Mouse (Mus musculus) inflammation-experienced regulatory T-cells, adult 6 months (primary cell): ENCODE measurements around the gene Shbg. TPM values are rescaled to one million over a fixed set of nuclear protein-coding genes. Genes with fewer than 3 reads are reported as not detected.

ENCODE experiments used
- ATAC-seq: one replicate; pipeline ENCODE4 v1.8.0; 2017
- polyA plus RNA-seq, 3 experiments: library from polyadenylated mRNA; unstranded; fragments of 100-300 nt; shearing (Covaris generic); gene quantifications; one replicate each; pipeline ENCODE4 v1.2.1; 2017

The Shbg gene
- under 1 TPM in 1 of 3 experiments, not detected in 2; 0.40 TPM for polyA plus RNA-seq

DNA sequence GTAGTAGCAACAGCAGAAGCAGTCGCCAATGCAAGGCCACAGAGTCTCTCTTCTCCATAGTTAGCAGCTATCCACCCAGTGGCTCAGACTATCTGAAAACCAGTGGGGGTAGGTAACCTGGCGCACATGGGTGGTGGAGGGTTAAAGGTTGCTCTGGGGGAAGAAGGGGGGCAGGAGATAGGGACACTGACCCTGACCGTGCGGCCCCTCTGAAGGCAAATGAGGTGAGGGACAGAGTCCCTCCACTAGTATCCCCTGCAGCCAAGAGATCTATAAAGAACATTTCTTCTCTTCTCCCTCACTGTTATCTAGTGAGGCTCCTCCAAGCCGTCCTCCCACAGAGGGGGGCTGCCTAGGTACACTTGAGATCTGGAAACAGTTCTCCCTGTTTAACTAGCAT lies at the start of gene Shbg:
Shbg (minus strand) TSS at position 101 of the 400 bp plus-strand sequence.
- no peak for ATAC-seq

DNA sequence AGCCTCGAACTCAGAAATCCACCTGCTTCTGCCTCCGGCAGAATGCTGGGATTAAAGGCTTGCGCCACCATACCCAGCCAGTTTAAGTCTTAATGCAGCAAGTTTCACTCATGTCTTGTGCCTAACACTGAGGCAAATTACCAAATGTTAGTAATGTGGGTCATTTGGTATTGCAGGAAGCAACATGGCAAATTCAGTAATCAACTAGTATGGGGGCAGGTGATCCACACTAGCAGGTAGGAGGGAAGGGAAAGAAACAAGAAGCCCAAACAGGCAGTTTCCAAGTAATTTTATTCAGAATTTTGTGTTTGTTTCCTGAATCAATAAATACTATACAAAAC lies 48.9 kb upstream of the Shbg start:
- ATAC-seq: no peak

DNA sequence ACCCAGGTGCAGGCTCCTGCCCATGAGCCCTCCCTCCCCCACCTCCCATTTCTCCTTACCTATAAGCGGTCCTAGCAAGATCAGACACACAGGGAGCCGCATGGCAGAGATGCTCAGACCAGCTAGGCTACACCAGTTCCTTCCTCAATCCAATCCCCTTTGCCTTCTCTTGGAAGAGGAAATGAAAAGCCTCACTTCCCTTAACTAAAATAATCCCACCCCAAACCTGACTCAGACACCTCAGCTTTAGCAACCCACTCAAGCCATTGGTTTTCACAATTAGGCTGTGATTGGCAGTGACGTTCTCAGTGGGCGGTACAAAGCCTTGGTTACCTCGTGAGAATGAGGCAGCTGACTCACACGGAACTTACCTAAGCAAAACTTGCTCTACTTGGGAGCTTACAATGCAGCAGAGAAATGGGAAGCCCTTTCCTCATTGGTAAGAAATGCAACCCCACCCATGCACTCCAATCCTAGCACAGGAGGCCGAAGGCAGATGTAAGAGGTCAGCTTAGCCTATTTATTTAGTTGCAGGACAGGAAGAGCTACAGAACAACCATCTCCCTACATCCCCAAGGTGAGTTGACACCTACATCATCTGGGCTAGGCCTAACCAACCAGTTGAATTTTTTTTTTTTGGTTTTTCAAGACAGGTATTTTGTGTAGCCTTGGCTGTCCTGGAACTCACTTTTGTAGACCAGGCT lies 48.4 kb upstream of the Shbg start, which contains the start of gene Cd68:
Cd68 (minus strand) TSS at position 193 of the 704 bp plus-strand sequence.
- ATAC-seq: no peak

DNA sequence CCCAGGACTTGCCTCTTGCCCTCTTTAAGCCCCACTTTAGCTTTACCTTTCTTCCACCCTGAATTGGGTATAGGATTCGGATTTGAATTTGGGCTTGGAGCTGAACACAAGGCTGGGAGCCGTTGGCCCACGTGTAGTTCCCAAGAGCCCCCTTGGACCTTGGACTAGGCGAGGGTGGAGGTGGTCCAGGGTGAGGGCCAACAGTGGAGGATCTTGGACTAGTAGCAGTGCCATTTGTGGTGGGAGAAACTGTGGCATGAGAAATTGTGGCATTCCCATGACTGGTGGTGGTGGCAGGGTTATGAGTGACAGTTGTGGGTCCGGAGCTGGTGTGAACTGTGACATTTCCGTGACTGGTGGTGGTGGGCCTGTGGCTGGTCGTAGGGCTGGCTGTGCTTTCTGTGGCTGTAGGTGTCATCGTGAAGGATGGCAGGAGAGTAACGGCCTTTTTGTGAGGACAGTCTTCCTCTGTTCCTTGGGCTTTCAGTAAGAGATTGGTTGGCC lies 47.8 kb upstream of the Shbg start:
- ATAC-seq: no peak

DNA sequence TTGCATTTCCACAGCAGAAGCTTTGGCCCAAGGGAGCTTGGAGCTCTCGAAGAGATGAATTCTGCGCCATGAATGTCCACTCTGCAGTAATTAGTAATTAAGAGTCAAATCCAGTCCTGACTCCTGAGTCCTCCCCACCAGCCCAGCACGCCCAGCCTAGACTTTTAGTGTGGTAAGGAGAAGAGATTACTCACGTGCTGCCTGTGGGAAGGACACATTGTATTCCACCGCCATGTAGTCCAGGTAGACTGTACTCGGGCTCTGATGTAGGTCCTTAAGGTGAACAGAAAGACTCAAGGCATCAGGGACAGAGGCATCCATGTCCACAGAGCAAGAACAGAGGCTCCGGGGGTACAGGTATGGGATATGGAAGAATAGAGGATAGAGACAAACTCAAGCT lies 47.1 kb upstream of the Shbg start:
- no peak for ATAC-seq

DNA sequence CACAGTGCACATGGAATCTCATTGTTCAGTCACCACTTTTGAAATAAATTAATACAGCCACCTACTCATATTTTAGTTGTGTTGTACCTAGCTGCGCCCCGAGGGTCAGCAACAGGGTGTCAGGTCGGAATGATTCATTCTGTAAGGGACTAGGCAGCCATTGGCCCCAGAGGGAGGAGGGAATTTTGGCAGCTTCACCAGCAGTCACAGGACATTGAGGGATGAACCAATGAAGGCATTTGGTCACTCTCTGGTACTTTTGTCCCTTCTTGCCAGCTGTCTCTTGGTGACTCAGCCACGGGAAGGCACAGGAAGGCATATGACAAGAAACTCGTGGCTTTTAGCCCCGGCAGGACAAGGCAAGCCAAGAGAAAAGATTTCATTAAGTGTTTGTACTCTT lies 46.1 kb upstream of the Shbg start:
- no peak for ATAC-seq

DNA sequence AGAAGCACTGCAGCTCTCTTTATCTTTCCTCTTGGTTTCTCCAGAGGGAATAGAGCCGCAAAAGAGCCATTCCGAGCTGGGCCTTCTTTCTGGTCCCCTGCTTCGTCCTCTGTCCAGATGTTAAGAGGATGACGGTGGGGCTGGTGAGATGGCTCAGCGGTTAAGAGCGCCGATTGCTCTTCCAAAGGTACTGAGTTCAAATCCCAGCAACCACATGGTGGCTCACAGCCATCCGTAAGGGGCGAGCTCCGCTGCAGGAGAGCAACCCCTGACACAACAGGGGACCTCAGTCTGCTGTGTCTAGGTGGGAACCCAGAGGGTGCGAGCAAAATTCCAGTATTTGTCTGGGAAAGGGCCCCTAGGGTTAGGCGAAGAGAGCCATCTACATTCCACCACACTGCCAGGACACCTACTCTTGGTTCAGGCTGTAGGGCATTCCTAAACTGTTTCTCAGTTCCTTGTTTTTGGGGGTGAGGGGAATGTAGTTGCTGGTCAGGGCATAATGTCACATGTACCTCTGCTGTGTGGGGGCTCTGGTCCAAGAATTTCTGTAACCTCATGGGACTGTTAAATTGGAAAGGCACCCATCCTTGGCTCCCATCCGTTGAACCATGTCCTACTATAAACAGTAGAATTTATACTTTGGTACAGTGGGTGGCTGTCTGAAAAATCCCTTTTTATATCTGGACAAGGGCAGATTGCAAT lies 45.4 kb upstream of the Shbg start:
- no peak for ATAC-seq

DNA sequence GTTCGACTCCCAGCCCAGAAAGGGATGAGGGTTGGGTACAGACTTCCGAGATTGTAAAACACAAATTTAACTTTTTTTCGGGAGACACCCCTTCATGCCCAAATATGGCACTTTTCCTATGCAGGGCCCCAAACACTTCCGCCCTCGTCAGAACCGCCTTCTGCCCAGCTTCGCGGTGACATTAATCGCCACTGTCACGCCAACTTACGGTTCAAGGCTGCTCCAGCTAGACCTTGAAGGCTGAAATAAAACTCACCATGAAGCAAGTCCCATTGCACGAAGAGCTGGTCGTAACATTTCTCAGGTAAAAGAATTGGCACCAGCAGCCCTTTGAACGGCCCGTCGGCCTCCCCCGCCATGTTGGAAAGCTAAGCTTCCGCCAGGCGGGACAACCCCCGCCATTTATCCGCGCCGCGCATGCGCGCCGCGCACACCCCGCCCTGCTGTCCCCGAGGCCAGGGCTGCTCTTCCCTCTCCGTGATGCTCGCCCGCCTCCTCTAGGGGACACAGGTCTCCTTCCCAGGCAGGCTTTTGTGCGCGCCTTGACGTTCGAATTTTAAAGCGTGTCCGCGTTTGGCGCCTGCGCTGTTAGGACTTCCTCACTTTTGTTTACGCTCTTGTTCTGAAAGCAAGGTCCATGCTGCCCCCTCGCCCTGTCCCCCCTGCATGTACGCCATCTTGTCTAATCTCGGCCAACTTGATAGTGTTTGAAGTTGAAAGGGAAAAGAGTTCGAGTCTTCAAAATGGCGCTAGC lies 44.7 kb upstream of the Shbg start, which contains the start of gene Mpdu1:
Mpdu1 (minus strand) TSS at position 430 of the 754 bp plus-strand sequence.
- peak; percentile 88 for ATAC-seq

DNA sequence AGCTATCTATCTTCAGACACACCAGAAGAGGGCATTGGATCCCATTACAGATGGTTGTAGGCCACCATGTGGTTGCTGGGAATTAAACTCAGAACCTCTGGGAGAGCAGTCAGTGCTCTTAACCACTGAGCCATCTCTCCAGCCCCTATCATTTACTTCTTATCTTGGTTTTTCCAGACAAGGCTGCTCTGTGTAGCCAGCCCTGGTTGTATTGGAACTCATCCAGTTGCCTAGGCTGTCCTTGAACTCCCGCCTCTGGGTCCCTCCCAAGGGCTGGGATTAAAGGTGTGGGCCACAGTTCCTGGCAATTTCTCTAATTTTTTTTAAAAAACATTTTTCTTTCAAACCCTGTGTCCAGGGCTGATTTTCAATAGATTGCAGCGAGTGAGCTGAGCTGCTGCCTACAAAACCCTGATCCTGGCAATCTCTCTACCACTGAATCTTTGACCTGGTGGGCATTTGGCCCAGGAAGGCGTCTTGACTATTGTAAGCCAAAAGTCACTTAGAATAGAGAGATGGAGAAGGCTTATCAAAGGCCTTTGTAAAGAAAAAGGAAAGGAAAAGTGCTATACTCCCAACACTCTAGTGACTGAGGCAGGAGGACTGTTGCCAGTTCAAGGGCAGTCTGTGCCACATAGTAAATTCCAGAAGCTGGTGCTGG lies 43.6 kb upstream of the Shbg start:
- no peak for ATAC-seq

DNA sequence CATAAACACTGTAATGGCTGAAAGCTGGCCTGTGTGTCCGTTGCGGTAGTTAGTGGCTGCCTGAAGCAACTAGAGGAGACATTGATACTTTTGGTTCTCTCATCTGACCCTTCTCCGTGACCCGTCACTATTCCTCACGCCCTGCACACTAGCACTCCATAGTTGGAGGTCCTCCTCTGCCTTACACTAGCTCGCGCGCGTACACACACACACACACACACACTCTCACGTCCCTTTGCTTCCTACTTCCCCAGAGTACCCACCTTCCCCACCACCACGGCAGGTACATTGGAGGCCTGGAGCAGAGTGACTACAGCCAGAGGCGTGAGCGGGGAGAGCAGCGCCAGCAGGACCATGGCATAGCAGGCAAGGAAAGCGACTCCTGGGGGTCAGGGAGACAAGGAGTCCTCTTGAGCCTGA lies 39.8 kb upstream of the Shbg start:
- no peak for ATAC-seq

DNA sequence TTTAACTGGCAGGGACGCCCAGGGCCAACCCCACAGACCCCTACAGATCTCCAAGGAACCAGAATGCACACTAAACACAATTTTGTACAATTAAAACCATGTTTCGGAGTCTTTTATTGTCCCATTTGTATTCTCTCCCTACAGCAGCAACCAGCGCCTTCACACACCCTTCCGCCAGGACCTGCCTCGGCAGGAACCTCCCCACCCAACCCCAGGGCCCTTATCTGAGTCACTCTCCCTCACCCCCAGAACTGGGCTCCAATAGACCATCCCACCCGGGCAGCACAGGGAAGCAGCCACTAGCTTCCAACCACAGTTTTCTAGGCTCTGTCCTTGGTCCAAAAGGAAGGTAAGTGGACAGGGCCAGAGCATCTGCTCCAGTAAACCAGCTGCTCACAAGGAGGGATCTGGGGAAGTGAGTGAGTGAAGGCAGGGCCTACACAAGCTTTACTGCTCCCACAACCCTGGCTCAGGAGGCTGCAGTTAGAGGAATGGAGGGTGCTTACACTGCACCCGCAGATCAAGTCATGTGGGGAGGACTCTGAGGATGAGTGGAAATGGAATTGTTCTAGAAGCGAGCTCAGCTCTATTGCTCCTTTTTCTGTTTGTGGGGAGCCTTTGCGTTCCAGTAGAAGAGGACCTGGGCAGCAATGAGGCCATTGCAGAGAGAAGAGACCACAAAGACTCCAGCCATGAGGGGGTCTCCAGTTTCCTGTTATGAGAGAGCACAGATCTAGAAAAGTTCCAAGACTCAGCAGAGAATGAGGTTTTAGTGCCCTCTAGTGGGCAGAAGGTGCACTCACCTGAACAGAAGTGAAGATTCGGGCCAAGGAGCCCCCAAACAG lies 39.1 kb upstream of the Shbg start:
- ATAC-seq: peak; percentile 39

DNA sequence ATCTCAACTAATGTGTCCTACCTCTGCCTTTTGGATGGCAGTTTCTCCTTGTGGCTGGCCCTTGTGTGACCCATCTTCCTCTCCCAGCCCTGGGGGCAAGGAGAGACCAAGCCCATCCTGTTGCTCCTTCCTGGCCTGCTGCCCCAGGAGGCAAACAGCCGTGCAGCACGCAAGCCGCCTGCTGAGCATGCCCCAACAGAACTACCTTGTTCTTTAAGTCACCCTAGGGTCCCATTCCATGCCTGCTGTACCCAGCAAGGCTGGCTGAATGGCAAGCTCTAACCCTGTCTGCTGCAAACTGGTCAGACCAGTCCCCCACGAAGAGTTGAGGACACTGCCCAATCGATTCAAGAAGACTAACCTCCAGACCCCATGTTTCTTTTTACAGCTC lies 38.4 kb upstream of the Shbg start:
- ATAC-seq: no peak

DNA sequence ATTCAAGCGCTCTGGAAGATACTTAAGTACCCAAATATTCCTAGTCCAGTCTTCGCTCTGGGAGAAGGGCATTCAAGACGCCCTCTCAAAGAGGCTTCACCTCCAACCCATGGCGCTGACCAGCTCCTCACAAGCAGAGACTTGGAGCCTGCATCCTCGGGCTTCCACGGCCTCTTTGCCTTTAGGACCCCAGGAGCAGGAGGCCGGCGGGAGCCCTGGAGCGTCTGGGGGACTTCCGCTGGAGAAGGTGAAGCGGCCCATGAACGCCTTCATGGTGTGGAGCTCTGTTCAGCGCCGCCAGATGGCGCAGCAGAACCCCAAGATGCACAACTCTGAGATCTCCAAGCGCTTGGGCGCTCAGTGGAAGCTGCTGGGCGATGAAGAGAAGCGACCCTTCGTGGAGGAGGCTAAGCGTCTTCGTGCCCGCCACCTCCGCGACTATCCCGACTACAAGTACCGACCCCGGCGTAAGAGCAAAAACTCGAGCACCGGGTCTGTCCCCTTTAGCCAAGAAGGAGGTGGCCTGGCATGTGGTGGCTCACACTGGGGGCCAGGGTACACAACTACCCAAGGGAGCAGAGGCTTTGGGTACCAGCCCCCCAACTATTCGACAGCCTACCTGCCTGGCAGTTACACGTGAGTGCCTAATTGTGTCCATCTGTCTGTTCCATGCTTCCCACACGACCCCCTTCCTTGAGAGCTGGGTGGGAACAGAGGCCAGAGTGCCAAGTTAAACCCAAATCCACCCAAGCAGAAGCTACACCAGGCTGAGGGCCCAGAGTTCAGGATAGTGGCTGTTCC lies 37.8 kb upstream of the Shbg start, which contains the start of gene Sox15:
Sox15 (plus strand) TSS at position 51 of the 801 bp plus-strand sequence.
- no peak for ATAC-seq

DNA sequence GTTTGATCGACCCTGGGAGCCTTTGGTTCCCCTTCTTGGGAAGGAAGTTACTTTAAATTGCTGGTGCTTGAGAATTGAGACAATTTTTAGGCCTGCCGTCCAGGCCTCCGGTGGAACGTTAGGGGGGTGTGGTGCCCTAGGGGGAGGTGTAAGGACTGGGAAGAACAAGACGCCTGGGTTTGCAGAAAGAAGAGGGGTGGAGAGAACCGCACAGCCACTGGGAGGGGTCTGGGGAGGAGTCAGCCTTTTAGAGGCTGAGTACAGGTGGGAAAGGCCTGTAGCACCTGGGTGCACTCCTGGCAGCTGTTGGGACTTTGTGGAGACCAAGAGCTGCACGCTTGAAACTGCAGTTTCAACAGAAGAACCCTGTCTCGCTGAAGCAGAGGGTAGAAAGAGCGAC lies 37.1 kb upstream of the Shbg start:
- ATAC-seq: no peak

DNA sequence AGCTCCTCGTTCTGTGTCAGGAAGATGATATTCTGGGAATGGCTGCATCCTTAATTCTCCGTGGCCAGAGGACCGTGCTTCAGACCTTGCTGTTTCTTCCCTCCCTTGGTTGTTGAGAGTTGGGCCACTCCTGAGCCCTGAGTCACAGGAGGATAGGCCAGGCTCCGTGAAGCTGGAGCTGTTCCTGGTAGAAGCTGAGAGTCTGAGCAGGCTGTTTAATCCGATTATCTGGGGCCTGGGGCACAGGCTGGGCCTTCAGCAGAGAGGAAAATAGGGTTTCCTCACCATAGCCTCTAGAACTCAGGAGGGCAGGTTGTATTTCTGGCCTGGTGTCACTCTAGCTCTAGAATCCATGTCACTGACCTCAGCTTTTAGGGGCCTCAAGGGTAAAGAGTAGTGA lies 35.7 kb upstream of the Shbg start:
- ATAC-seq: no peak

DNA sequence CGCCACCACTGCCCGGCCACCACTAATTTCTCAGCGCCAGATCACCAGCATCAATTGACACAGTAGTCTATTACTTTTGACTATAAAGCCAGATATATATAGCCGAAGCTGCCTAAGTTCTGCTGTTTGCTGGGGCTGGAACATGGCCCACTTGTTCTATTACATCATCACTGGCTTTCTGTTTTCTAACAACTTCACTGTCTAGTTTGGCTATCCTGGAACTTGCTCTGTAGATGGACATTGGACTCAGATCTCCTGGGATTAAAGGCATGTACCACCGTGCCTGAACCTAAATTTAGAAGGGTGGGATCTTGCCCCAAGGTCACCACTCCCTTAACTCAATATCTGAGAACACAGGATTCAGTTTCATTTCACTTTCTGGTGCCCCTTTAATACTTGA lies 28.2 kb upstream of the Shbg start:
- no peak for ATAC-seq

DNA sequence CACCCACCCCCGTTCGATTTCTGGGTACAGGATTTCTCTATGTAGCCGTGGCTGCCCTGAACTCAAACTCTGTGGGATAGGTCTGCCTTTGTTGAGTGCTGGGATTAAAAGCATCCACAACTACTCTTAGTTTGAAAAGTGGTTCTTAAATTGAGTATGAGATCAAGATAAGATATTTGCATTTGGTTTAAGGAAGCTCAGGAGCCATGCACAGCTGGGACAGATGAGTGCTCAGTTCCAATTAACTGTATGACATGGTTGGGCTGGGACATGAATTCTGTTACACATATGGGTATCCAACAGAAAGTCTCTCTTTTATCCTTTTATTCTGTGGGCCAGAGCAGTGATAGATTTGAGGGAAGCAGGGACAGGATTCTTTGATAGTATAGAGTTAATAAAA lies 17.8 kb upstream of the Shbg start:
- no peak for ATAC-seq

DNA sequence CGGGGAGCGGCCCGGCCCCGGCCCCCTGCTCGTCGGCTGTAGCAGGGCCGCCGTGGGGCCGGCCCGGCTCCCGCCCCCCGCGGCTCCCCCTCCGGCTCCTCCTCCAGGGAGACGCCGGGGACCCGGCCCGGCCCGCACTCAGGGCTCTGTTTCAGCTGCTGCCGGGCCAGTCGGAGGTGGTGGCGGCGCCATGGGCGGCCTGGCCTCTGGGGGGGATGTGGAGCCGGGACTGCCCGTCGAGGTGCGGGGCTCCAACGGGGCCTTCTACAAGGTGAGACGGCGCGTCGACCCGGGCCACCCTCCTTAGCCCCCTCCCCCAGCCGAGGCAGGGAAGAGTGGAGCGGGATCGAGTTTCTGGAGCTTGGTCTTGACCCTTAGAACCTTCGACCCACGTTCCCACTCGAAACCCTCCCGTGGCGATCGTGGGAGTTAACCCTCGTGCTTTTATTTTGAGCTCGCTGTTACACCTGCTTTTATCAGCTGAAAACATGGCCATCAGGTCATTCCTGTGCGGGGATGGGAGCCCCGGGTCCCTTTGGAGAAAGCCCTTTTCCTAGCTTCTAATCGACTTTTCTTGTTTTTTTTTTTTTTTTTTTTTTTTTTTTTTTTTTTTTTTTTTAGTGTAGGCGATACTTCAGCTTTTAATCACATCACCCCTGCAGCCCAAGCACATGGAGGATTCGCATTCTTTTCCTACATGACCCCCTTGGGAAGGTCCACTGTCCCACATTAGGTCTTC lies 15.6 kb upstream of the Shbg start:
- peak; percentile 26 for ATAC-seq

DNA sequence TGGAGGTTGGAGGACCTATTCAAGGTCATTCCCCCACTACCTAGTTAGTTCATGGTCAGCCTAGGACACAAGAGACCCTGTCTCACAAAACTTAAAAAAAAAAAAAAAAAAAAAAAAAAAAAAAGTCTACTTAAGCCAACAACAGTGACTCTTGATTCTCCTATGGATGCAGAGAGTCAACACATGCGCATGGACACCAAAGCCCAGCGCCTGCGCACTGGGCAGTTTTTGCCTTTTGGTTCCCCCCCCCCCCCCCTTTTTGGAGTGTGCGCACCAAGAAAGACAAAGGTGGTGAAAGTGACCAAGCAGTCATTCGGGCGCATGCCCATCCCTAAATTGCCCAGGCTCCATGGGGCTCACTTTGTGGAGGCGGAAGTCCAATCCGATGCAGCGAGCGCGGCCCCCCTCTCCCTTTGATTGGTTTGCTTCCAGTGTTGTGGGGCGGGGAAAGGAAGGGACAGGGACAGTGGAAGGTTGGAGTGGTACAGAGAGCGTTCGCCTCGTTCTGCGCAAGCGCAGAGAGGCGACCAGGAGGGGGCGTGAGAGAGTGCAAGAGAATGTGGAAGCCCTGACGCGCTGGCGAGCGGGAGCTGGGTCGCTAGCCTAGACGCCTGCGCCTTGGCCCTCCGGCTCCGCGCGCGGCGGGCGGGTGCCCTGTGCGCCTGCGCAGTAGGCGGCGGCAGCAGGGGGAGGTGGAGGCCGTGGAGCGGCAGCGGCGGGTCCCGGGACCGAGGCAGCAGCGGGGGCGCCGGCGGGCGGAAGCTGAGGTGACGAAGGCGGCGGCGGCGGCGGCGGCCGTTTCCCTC lies 14.8 kb upstream of the Shbg start, which contains the start of gene Fxr2:
Fxr2 (plus strand) TSS at position 707 of the 806 bp plus-strand sequence.
- peak; percentile 92 for ATAC-seq
